Mouse (Mus musculus) hindbrain, embryonic 13.5 days (tissue): Measurements from ENCODE around the gene Pum3. TPM values are rescaled to one million over a fixed set of nuclear protein-coding genes. Genes with fewer than 3 reads are reported as not detected.

ENCODE experiments used
- ATAC-seq: fragments of 200-750 bp; cut with Nextera tagmentation; 2 replicates; pipeline ENCODE4 v1.8.0; 2017; ENCODE audit warnings: moderate TSS enrichment; ENCODE audit not compliant: low FRiP score
- H3K27ac ChIP-seq: fragments of 300-500 bp; sonication (generic); 2 replicates; pipeline ENCODE4 v1.5.1; 2015; ENCODE audit warnings: inconsistent platforms, mild to moderate bottlenecking, moderate library complexity
- H3K27me3 ChIP-seq: fragments of 300-500 bp; sonication (generic); 2 replicates; pipeline ENCODE4 v1.6.1; 2015; ENCODE audit warnings: mild to moderate bottlenecking, inconsistent platforms
- H3K36me3 ChIP-seq: fragments of 300-500 bp; sonication (generic); 2 replicates; pipeline ENCODE4 v1.6.1; 2015; ENCODE audit warnings: mild to moderate bottlenecking, inconsistent platforms
- H3K4me1 ChIP-seq: fragments of 300-500 bp; sonication (generic); replicated peaks from 2 replicates; pipeline ENCODE4 v1.6.1; 2015; ENCODE audit warnings: inconsistent platforms
- H3K4me2 ChIP-seq: fragments of 300-500 bp; sonication (generic); 2 replicates; pipeline ENCODE4 v1.6.1; 2015; ENCODE audit warnings: inconsistent platforms, mild to moderate bottlenecking, moderate library complexity
- H3K4me3 ChIP-seq: fragments of 300-500 bp; sonication (generic); 2 replicates; pipeline ENCODE4 v1.5.1; 2015; ENCODE audit warnings: mild to moderate bottlenecking, inconsistent platforms
- H3K9ac ChIP-seq: fragments of 300-500 bp; sonication (generic); 2 replicates; pipeline ENCODE4 v1.6.1; 2015; ENCODE audit warnings: mild to moderate bottlenecking, inconsistent platforms
- H3K9me3 ChIP-seq: fragments of 300-500 bp; sonication (generic); 2 replicates; pipeline ENCODE4 v1.6.1; 2016; ENCODE audit warnings: inconsistent platforms
- WGBS: fragments of 180-500 bp; shearing (Covaris S2); methylation state at CpG from one replicate; pipeline ENCODE4 v1.1.7; 2015; 5-methylcytosine and 5-hydroxymethylcytosine counted together
- polyA plus RNA-seq: library from polyadenylated mRNA; unstranded; fragments of >200 nt; fragmentation: Nextera tagmentation; extraction: Ambion mirVana; gene quantifications from 2 replicates; pipeline ENCODE4 v1.2.1, GENCODE M21; 2015

The Pum3 gene
- polyA plus RNA-seq, 1 experiment from 2014 or later, result 65.4 TPM

DNA sequence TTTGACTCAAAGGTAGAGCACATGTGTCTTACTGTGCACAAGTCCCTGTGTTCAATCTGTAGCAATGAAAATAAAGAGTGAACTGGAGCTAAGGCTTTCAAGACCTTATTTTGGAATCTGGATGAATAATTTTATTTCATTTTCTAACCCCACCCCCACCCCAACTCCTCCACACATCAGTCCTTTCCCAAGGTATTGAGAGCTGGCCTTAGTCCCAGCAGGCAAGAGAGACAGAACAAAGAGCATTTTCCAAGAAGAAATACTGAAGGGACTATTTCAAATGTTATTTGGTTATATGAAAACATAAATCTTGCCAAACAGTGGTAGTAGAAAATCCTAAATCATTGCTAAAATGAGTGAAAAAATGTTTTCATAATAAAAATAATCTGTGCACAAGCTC is 69.2 kb downstream of the Pum3 start:
- H3K9me3 ChIP-seq, result no peaks in the 10 kb centered on the region
- no peaks in the 10 kb centered on the region for H3K36me3 ChIP-seq
- peaks cover 6% of the 10 kb centered on the region for H3K4me1 ChIP-seq
- ATAC-seq, result no peak
- H3K4me2 ChIP-seq, result no peak overlapping the region
- H3K4me3 ChIP-seq, result no peak overlapping the region
- H3K27ac ChIP-seq, result no peak overlapping the region
- H3K27me3 ChIP-seq, result no peaks in the 10 kb centered on the region
- no peak overlapping the region for H3K9ac ChIP-seq

DNA sequence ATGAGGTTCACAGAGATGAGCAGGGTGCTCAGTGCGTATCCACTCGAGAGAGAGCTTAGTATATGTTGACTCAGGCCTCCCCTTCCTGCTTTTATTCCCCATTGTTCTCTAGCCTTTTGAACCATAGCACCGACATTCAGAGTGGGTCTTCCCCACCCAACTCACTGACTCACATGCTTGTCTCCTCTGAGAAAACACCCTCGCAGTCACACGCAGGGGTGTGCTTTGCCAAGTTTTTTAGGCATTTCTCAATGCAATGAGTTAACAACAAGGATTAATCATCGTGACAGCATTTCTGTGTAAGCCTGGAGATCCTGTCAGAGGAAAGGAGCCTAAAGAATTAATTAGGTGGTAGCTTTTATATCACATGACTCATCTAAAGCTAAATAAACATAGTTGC is 77.9 kb downstream of the Pum3 start:
- Histone ChIP-seq H3K27ac (no peak overlapping the region), H3K27me3 (no peaks in the 10 kb centered on the region), H3K4me1 (no peaks in the 10 kb centered on the region), H3K4me2 (no peak overlapping the region), H3K9me3 (no peaks in the 10 kb centered on the region), H3K4me3 (no peak overlapping the region), H3K9ac (no peak overlapping the region), H3K36me3 (no peaks in the 10 kb centered on the region)
- whole genome bisulfite sequencing, result 57% methylated on average over 6 of the region's 6 CpGs
- no peak for ATAC-seq

DNA sequence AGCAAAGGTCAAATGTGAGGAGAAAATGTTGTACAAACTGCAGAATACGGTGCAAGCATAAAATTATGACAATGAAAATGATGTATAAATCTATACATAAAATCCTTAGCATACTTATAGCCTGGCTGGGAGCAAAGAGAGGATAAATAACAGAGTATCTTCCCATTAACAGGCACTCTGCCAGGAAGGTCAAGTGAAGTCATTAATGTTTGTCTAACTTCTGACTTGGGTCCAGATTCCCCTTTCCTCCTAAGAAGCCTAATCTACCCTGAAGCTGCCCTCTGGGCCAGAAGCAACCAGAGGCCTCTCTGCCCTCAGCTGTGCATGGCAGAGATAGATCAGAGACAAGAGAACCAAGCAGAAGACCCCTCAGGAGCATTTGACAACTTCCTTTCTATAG is 83.1 kb downstream of the Pum3 start:
- 92% methylated on average over 1 of the region's 1 CpGs for WGBS
- Histone ChIP-seq H3K36me3 (no peaks in the 10 kb centered on the region), H3K4me1 (no peaks in the 10 kb centered on the region)

More for the DNA sequence above, 83.1 kb downstream of the Pum3 start:
- no peak overlapping the region for H3K9ac ChIP-seq
- H3K27me3 ChIP-seq, result no peaks in the 10 kb centered on the region
- H3K4me2 ChIP-seq, result no peak overlapping the region
- no peaks in the 10 kb centered on the region for H3K9me3 ChIP-seq
- H3K27ac ChIP-seq, result no peak overlapping the region
- H3K4me3 ChIP-seq, result no peak overlapping the region
- ATAC-seq, result no peak

Other genes starting within 250 kb of the Pum3 start
- 20.2 and 23.7 TPM in 2 replicates for gene Vldlr, start 213.3 kb downstream of the Pum3 start, polyA plus RNA-seq
- 0.09 and 0.17 TPM in 2 replicates for gene Kcnv2, start 107.2 kb downstream of the Pum3 start, polyA plus RNA-seq